Mouse (Mus musculus) liver, postnatal 0 days (tissue): ENCODE data around the gene Cish.

Experiments
- CTCF ChIP-seq: sonication (generic); IDR thresholded peaks from 2 replicates; pipeline ENCODE4 v1.5.1; 2016; ENCODE audit warnings: antibody characterized with exemption, low read depth
- EP300 ChIP-seq: IDR thresholded peaks from 2 replicates; pipeline ENCODE4 v1.6.1; 2016; ENCODE audit warnings: antibody characterized with exemption, low read depth, mild to moderate bottlenecking

GRCm38 (mm10) chr9:107255596-107255995 is 40.2 kb upstream of the Cish start:
- TF ChIP-seq CTCF: no peak
- no peak for TF ChIP-seq EP300
